Mouse (Mus musculus): ENCODE results near the gene Pdgfc.

- TF ChIP-seq CTCF (IDR thresholded peaks at IDR 0.05) = no peak
- TF ChIP-seq EP300 (IDR thresholded peaks at IDR 0.05) = no peak
Observed at GRCm38 (mm10) chr3:81215547-81216118, 179.4 kb downstream of the Pdgfc start.

Data from lung, postnatal 0 days (tissue).